Mouse (Mus musculus) embryonic fibroblast, embryonic 13.5 days (primary cell): ENCODE measurements around the gene Ppfibp2. TPM values are rescaled to one million over a fixed set of nuclear protein-coding genes. Genes with fewer than 3 reads are reported as not detected.

Experiments
- H3K27ac ChIP-seq: 2 replicates; pipeline ENCODE4 v1.5.1; 2012; ENCODE audit warnings: low read length, control low read depth, inconsistent platforms; ENCODE audit not compliant: insufficient read depth
- H3K4me1 ChIP-seq: 2 replicates; pipeline ENCODE4 v1.6.1; 2011; ENCODE audit warnings: low read length; ENCODE audit not compliant: control insufficient read depth, insufficient read depth
- H3K4me3 ChIP-seq: 2 replicates; pipeline ENCODE4 v1.5.1; 2011; ENCODE audit warnings: mild to moderate bottlenecking, control low read depth, low read length; ENCODE audit not compliant: insufficient read depth
- CTCF ChIP-seq: IDR thresholded peaks from 2 replicates; pipeline ENCODE4 v1.5.1; 2011; ENCODE audit warnings: mild to moderate bottlenecking, control low read depth, low read length, moderate library complexity, borderline replicate concordance; ENCODE audit not compliant: insufficient read depth
- POLR2A ChIP-seq: IDR thresholded peaks from 2 replicates; pipeline ENCODE4 v1.6.1; 2011; ENCODE audit warnings: low read depth, mild to moderate bottlenecking, control low read depth, low read length, moderate library complexity
- polyA plus RNA-seq: library from polyadenylated mRNA; stranded (reverse); fragments of >200 nt; gene quantifications from 2 replicates; pipeline ENCODE4 v1.2.4, GENCODE M21; 2011; ENCODE audit warnings: low read depth; ENCODE audit not compliant: missing spikeins, insufficient read length

Ppfibp2 gene
- polyA plus RNA-seq, 1 experiment, result 2.0 TPM

DNA sequence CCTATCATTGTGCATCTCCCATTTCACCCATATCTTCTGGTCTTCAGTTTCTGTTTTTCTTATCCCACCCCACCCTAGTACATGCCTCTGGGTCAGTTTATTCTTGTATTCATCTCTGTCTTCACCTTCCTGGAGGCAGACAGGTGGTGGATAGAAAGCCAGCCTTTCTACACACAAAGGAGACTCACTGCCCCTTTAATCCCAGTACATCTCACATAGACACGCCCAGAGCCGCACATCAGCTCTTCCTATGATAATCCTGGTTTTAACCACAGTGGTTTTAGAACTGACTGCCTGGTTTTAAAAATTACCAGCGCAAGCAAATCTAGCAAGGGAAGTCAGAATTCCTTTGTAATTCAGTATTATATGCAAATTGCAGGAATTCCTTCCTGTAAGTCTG, 80.2 kb downstream of the Ppfibp2 start:
- Histone ChIP-seq H3K4me1 (no peaks in the 10 kb centered on the region), H3K27ac (no peak overlapping the region), H3K4me3 (no peak overlapping the region)
- no peak for TF ChIP-seq POLR2A
- TF ChIP-seq CTCF, result no peak

DNA sequence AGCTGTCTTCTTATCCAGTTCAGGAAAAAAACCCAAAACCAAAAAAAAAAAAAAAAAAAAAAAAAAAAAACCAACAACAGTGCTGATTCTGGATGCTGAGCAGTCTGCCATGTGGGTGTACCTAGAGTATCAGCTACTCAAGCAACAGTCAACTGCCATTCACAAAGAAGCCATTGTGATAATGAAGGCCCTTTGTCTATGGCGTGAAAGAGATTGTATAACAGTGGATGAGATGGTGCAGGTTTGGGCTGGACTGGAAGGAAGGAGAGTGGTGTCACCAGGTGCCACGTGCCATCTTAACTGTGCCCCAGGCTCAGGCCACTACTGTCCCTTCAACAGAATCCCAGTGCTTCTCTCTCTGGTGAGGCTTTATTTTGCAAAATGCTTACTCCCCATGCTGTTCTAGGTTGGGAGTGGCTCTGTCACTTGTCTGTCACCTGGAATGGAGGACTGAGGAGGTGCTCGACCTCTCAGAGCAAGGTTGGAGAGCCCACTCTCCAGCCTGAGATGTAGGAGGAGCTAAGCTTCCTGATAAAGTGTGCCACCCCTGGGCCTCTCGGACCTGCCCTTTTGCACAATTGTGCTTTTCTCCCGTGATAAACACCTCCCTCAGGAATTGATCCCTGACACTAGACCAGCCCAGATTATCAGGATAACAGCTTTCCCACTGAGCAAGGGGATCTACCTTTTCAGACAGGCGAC, 85.3 kb downstream of the Ppfibp2 start:
- TF ChIP-seq CTCF, result no peak
- TF ChIP-seq POLR2A, result no peak

GRCm38 (mm10) chr7:107681306-107681705, 86.3 kb downstream of the Ppfibp2 start:
- TF ChIP-seq CTCF (no peak), POLR2A (no peak)
- Histone ChIP-seq H3K27ac (no peak overlapping the region), H3K4me3 (no peak overlapping the region), H3K4me1 (no peaks in the 10 kb centered on the region)

More for the DNA sequence above, 85.3 kb downstream of the Ppfibp2 start:
- no peaks in the 10 kb centered on the region for H3K4me1 ChIP-seq
- no peak overlapping the region for H3K4me3 ChIP-seq
- no peak overlapping the region for H3K27ac ChIP-seq

GRCm38 (mm10) chr7:107683162-107683561, 88.2 kb downstream of the Ppfibp2 start:
- TF ChIP-seq CTCF, result no peak
- TF ChIP-seq POLR2A, result no peak

DNA sequence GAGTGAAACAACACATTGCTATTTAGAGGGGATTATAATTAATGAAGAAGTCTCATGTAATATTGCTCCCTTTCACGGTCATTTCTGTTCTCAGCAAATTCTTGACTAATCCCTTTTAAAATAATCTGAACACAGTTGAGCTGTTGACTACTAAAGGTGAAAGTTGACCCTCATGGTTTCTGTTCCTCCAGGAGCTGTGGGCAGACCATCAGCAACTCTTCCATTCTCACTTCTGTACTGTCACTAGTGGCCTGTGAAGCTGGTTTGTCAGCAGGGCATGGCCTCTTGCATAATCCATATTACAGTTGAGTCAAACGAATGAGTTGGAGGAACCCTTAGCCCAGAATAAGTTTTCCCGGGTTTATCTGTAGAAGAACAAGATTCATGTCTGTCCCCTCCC, 88.6 kb downstream of the Ppfibp2 start:
- no peaks in the 10 kb centered on the region for H3K4me1 ChIP-seq
- H3K4me3 ChIP-seq, result no peak overlapping the region
- TF ChIP-seq POLR2A (no peak), CTCF (no peak)
- H3K27ac ChIP-seq, result no peak overlapping the region

More at GRCm38 (mm10) chr7:107683162-107683561, 88.2 kb downstream of the Ppfibp2 start:
- Histone ChIP-seq H3K4me3 (no peak overlapping the region), H3K4me1 (no peaks in the 10 kb centered on the region), H3K27ac (no peak overlapping the region)

GRCm38 (mm10) chr7:107685238-107685954, 90.4 kb downstream of the Ppfibp2 start:
- Histone ChIP-seq H3K27ac (no peak overlapping the region), H3K4me3 (no peak overlapping the region), H3K4me1 (no peaks in the 10 kb centered on the region)
- TF ChIP-seq POLR2A, result no peak
- TF ChIP-seq CTCF, result no peak

- TF ChIP-seq POLR2A (no peak), CTCF (no peak)
- H3K4me3 ChIP-seq, result no peak overlapping the region
- H3K4me1 ChIP-seq, result 0 out of 2 replicates have a peak, but pooled peaks cover 2% of the 10 kb centered on the region
- H3K27ac ChIP-seq, result no peak overlapping the region
These were observed 90.9 kb downstream of the Ppfibp2 start for GRCm38 (mm10) chr7:107685955-107686285.

- Histone ChIP-seq H3K4me3 (no peak overlapping the region), H3K4me1 (peaks cover 4% of the 10 kb centered on the region; the same call in 1 of the 2 replicates), H3K27ac (no peak overlapping the region)
- TF ChIP-seq POLR2A (no peak), CTCF (no peak)
These were observed 92.4 kb downstream of the Ppfibp2 start for GRCm38 (mm10) chr7:107687412-107687811.

DNA sequence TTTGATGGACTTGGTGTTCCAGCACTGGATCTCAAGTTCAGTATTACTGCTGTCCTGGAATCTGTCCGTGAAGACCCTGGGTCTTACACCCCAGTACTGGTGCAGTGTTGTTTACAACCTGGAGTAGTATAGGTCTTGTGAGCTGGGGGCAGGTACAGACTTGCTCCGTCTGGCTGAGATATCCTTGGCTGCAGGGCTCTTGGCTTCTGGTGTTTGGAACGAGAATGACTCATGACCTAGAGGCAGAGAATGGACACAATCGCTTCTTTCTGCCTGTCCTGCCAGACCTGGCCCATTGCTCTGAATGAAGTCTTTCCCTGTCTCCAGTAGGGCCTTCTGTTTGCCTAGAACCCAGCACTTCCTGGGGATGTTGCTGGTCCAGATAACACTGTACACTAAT, 93.0 kb downstream of the Ppfibp2 start:
- TF ChIP-seq POLR2A (no peak), CTCF (no peak)
- H3K27ac ChIP-seq, result no peak overlapping the region

More for the DNA sequence above, 93.0 kb downstream of the Ppfibp2 start:
- H3K4me3 ChIP-seq, result no peak overlapping the region
- peaks cover 4% of the 10 kb centered on the region; the same call in 1 of the 2 replicates for H3K4me1 ChIP-seq
